Mouse (Mus musculus) embryonic facial prominence, embryonic 12.5 days (tissue): Measurements from ENCODE around the gene Rtl5. TPM values are rescaled to one million over a fixed set of nuclear protein-coding genes. Genes with fewer than 3 reads are reported as not detected.
A peak's percentile ranks its signal among the peaks of the same experiment; 100 is the strongest.

Experiments used
- ATAC-seq: fragments of 200-750 bp; cut with Nextera tagmentation; 2 replicates; pipeline ENCODE4 v1.8.0; 2017; ENCODE audit not compliant: insufficient number of reproducible peaks, insufficient read depth, low FRiP score, low TSS enrichment
- H3K27ac ChIP-seq: fragments of 300-500 bp; sonication (generic); 2 replicates; pipeline ENCODE4 v1.5.1; 2016; ENCODE audit warnings: mild to moderate bottlenecking
- H3K27me3 ChIP-seq: fragments of 300-500 bp; sonication (generic); 2 replicates; pipeline ENCODE4 v1.6.1; 2016; ENCODE audit warnings: mild to moderate bottlenecking, moderate library complexity
- H3K36me3 ChIP-seq: fragments of 300-500 bp; sonication (generic); 2 replicates; pipeline ENCODE4 v1.6.1; 2016; ENCODE audit warnings: mild to moderate bottlenecking
- H3K4me1 ChIP-seq: fragments of 300-500 bp; sonication (generic); 2 replicates; pipeline ENCODE4 v1.6.1; 2016
- H3K4me2 ChIP-seq: fragments of 300-500 bp; sonication (generic); replicated peaks from 2 replicates; pipeline ENCODE4 v1.6.1; 2016; ENCODE audit warnings: mild to moderate bottlenecking, moderate library complexity
- H3K4me3 ChIP-seq: fragments of 300-500 bp; sonication (generic); 2 replicates; pipeline ENCODE4 v1.5.1; 2016; ENCODE audit warnings: mild to moderate bottlenecking
- H3K9ac ChIP-seq: fragments of 300-500 bp; sonication (generic); 2 replicates; pipeline ENCODE4 v1.6.1; 2016; ENCODE audit warnings: mild to moderate bottlenecking, moderate library complexity
- H3K9me3 ChIP-seq: fragments of 300-500 bp; sonication (generic); 2 replicates; pipeline ENCODE4 v1.6.1; 2016; ENCODE audit warnings: mild to moderate bottlenecking, moderate library complexity
- WGBS: fragments of 180-500 bp; shearing (Covaris S2); methylation state at CpG from one replicate; pipeline ENCODE4 v1.1.7; 2016; 5-methylcytosine and 5-hydroxymethylcytosine counted together
- polyA plus RNA-seq: library from polyadenylated mRNA; unstranded; fragments of >200 nt; fragmentation: Nextera tagmentation; extraction: Ambion mirVana; gene quantifications from 2 replicates; pipeline ENCODE4 v1.2.1, GENCODE M21; 2016

Rtl5 gene
- polyA plus RNA-seq, 1 experiment from 2014 or later: 2.6 TPM

DNA sequence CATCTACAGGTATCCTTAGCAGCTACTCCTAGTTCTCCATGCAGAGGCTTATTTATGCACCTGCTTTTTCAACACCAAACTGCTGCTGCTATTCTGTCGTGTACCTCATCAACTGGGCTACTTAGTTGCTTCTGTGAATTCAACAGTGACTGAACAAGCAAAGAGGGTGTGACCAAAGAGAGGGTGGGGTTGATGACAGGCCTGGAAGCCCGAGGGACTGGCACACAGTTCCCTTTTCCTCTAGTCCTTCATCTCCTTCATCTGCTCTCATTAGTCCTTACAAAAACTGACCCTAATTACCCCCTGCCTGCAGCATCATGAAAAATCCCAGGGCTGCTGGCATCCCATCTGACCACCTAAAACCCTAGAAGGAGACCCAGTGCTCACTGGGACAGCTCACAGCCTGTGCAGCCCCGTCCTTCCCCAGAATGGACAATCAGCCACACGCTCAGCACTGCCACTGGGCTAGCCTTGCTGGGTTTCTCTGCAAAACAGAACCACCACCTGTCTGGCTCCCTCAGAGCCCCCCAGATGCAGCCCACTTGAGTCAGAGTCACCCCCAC is 5.8 kb downstream of the Rtl5 start:
- H3K4me3 ChIP-seq: no peak overlapping the region
- H3K4me1 ChIP-seq: peaks cover 6% of the 10 kb centered on the region; the same call in 1 of the 2 replicates
- H3K9me3 ChIP-seq: no peaks in the 10 kb centered on the region
- peaks cover 12% of the 10 kb centered on the region; the same call in 1 of the 2 replicates for H3K27me3 ChIP-seq
- 51% methylated on average over 4 of the region's 4 CpGs for WGBS
- no peak for ATAC-seq
- no peak overlapping the region for H3K27ac ChIP-seq
- no peak overlapping the region for H3K9ac ChIP-seq
- H3K36me3 ChIP-seq: no peaks in the 10 kb centered on the region
- no peak overlapping the region for H3K4me2 ChIP-seq

DNA sequence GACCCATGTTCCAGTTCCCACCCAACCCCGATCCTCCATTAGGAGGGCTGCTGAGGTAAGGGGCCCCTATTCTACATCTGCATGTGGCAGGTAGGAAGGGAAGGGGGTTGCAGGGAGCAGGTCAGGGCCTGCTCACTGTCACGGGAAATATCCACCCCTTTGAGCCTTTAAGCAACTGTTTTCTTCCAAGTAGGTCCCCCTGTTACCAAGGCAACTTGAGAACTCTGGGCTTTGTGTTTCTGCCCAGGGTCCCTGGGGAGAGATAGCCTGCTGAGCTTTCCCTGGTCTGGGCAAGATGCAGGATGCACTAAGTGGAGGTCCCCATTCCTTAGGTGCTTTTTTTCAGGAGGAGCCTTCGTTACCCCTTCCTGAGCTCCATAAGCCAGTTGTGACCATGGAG is 7.0 kb downstream of the Rtl5 start:
- 50% methylated on average over 3 of the region's 3 CpGs for WGBS
- no peaks in the 10 kb centered on the region for H3K9me3 ChIP-seq
- peaks cover 9% of the 10 kb centered on the region; the same call in 1 of the 2 replicates for H3K27me3 ChIP-seq
- no peak overlapping the region for H3K4me2 ChIP-seq
- 0 out of 2 replicates have a peak, but pooled peaks have one; percentile 31 for ATAC-seq
- H3K4me3 ChIP-seq: no peak overlapping the region
- no peak overlapping the region for H3K27ac ChIP-seq
- H3K36me3 ChIP-seq: no peaks in the 10 kb centered on the region
- peaks cover 6% of the 10 kb centered on the region; the same call in 1 of the 2 replicates for H3K4me1 ChIP-seq
- no peak overlapping the region for H3K9ac ChIP-seq

DNA sequence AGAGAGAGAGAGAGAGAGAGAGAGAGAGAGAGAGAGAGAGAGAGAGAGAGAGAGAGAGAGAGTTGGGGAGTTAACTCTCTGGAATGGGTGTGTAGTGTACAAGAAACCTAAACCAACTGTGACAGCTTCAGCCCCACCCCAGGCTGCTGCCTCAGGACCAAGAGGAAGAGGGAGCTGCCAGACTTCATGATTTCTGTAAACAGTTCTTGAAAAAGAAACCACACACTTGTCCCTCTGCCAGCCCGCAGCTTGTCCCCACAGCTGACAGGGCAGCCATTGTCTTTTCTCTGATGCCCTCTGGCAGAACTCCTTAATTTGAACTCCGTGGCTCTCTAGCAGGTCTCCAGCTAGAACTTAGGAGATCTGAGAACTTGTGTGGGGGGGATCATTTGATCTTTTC is 10.2 kb downstream of the Rtl5 start:
- ATAC-seq: no peak
- 14% methylated on average over 2 of the region's 2 CpGs for WGBS
- Histone ChIP-seq H3K4me3 (no peak overlapping the region), H3K9ac (no peak overlapping the region), H3K27ac (no peak overlapping the region), H3K4me1 (peaks cover 5% of the 10 kb centered on the region; the same call in 1 of the 2 replicates), H3K36me3 (no peaks in the 10 kb centered on the region), H3K27me3 (peaks cover 5% of the 10 kb centered on the region; the same call in 1 of the 2 replicates), H3K4me2 (no peak overlapping the region), H3K9me3 (no peaks in the 10 kb centered on the region)

DNA sequence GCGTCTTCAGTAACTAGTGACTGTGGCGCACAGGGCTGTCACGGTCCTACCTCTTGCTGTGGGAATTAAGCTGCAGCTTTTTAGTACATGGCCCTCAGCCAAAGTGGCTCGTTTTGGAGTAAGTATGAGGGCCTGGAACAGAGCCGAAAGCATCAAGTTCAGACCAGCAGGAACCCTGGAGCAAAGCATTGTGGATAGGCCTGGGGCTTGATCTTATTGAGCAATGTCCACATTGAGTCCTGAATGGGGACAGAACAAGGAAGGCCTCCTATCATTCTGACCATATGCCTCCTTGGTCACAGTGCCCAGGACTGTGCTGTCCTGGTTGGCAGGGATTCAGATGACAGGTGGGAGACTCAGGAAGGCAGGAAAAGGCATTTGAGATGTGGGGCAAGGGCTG is 10.9 kb downstream of the Rtl5 start:
- no peak overlapping the region for H3K4me3 ChIP-seq
- H3K27me3 ChIP-seq: peaks cover 5% of the 10 kb centered on the region; the same call in 1 of the 2 replicates
- H3K9me3 ChIP-seq: no peaks in the 10 kb centered on the region
- WGBS: 68% methylated on average over 5 of the region's 5 CpGs
- ATAC-seq: no peak
- no peak overlapping the region for H3K9ac ChIP-seq
- no peak overlapping the region for H3K27ac ChIP-seq
- H3K4me2 ChIP-seq: no peak overlapping the region
- H3K4me1 ChIP-seq: 0 out of 2 replicates have a peak, but pooled peaks cover 3% of the 10 kb centered on the region
- no peaks in the 10 kb centered on the region for H3K36me3 ChIP-seq

DNA sequence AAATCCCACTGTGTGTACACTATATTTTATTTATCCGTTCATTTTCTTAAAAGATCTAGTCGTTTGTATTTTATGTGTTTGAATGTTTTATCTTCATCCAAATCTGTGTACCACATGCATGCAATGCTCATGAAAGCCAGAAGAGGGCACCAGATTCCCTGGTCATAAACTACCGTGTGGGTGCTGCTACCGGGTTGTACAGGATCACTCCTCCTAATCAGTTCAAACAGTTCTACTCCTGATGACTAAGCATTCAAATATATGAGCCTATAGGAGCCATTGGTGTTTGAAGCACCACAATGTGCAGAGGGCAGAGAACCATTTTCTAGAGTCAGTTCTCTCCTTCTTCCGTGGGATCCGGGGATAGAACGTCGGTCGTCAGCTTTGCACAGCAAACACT is 11.7 kb downstream of the Rtl5 start:
- H3K4me2 ChIP-seq: no peak overlapping the region
- H3K4me1 ChIP-seq: 0 out of 2 replicates have a peak, but pooled peaks cover 3% of the 10 kb centered on the region
- H3K27ac ChIP-seq: no peak overlapping the region
- WGBS: 65% methylated on average over 9 of the region's 9 CpGs
- H3K27me3 ChIP-seq: peaks cover 3% of the 10 kb centered on the region; the same call in 1 of the 2 replicates
- no peak overlapping the region for H3K4me3 ChIP-seq
- no peak for ATAC-seq
- no peaks in the 10 kb centered on the region for H3K36me3 ChIP-seq
- no peak overlapping the region for H3K9ac ChIP-seq
- H3K9me3 ChIP-seq: no peaks in the 10 kb centered on the region

DNA sequence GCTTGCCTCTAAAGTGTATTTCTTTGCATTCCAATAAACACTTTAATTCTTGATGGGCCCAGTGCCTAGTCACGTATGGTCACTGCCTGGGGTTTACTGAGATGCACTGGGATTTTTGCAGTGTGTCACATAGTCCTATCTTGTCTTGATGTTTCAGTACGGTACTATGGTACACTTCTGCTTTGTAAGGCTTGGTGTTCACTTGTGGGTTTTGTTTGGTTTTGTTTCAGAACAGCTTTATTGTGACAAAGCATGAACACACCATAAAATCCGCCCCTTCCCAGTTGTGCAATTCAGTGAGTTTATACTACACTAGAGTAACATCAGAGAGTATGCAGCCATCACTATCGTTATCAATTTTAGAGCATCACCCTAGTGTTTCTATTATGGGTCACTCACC is 17.1 kb downstream of the Rtl5 start:
- WGBS: 91% methylated on average over 4 of the region's 4 CpGs
- Histone ChIP-seq H3K4me3 (no peak overlapping the region), H3K4me1 (no peaks in the 10 kb centered on the region), H3K27ac (no peak overlapping the region), H3K36me3 (no peaks in the 10 kb centered on the region), H3K9ac (no peak overlapping the region), H3K4me2 (no peak overlapping the region), H3K9me3 (no peaks in the 10 kb centered on the region), H3K27me3 (peaks cover 7% of the 10 kb centered on the region)
- ATAC-seq: no peak

DNA sequence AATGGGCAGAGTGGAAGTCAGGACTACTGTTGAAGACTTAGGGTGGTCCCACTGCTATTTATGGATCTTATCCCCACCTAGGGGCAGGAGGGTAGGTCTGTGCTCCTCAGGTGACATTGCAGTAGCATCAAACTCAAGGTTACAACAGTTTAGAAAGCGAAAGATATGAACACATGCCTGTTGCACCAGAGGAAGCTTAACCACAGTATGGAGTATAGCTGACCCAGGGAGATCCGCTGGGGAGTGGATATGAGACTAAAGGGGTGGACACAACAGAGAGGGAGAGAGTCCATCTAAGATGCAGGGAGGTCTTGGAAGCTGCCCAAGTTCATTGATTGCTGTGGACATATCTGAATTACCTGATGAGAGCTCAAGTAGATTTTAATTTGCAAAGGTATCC is 17.7 kb downstream of the Rtl5 start:
- Histone ChIP-seq H3K4me3 (no peak overlapping the region), H3K27me3 (peaks cover 7% of the 10 kb centered on the region), H3K4me1 (no peaks in the 10 kb centered on the region), H3K27ac (no peak overlapping the region), H3K36me3 (no peaks in the 10 kb centered on the region), H3K4me2 (no peak overlapping the region), H3K9me3 (no peaks in the 10 kb centered on the region), H3K9ac (no peak overlapping the region)
- ATAC-seq: no peak
- WGBS: 86% methylated on average over 2 of the region's 2 CpGs

DNA sequence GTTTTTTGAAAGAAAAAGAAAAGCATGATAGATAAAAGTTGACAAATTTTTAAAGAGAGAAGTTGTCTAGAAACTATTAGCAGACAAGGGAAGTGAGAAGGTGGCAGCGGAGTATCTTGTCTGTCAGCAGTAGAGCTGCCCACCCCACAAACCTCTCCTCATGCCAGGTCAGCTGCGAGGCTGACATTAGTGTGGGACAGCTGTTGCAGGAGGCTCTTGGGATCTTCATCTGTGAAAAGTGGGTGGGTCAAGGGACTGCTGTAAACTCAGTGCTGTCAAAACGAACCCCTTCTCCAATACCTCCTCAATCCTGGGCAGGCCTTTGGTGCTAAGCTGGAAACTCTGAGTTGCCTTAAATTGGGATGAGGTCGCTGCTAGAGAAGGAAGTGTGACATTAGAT is 19.9 kb downstream of the Rtl5 start:
- Histone ChIP-seq H3K4me3 (no peak overlapping the region), H3K4me2 (no peak overlapping the region), H3K9me3 (no peaks in the 10 kb centered on the region), H3K27me3 (peaks cover 11% of the 10 kb centered on the region), H3K27ac (no peak overlapping the region), H3K36me3 (no peaks in the 10 kb centered on the region), H3K4me1 (no peaks in the 10 kb centered on the region), H3K9ac (no peak overlapping the region)
- 78% methylated on average over 4 of the region's 4 CpGs for WGBS
- no peak for ATAC-seq

DNA sequence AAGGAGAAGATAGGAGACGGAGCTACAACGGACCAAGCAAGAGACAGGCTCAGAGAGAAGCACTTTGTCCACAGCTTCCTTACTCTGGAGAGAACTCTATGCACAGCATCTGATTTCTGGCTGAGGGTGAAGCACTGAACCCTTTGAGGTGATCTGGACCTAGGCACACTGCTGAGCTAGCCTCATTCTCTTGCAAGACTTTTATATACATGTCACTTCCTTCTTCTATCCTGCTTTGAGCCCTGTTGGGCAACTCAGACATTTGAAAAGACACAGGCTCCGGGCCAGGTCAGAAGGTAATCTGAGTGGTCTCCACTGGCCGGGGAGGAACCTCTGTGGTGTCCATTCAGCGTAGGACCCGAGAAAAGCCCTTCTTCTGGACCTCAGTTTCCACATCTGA is 20.6 kb downstream of the Rtl5 start:
- WGBS: 86% methylated on average over 6 of the region's 6 CpGs
- H3K4me2 ChIP-seq: no peak overlapping the region
- H3K27me3 ChIP-seq: peaks cover 11% of the 10 kb centered on the region

DNA sequence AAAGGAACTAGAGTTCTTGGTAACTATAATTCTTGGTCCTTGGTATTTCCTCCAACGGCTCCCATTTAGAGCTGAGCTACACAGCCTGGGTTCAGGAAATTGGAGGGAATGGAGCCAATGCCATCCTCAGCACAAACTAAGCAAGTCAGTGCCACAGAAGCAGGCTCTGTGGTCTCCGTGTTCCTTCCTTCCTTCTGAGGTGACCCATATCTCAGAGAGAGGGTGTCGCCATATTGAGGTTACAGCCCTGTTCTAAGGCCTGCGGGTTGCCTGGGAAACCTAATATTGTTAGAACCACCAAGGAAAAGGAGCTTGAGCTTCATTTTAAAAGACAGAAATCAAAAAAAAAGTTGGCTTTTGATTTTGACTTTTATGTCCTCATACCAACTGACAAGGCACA is 28.7 kb downstream of the Rtl5 start:
- H3K27ac ChIP-seq: no peak overlapping the region
- no peak overlapping the region for H3K9ac ChIP-seq
- H3K4me2 ChIP-seq: no peak overlapping the region
- peaks cover 4% of the 10 kb centered on the region; the same call in 1 of the 2 replicates for H3K27me3 ChIP-seq
- no peaks in the 10 kb centered on the region for H3K36me3 ChIP-seq
- no peaks in the 10 kb centered on the region for H3K4me1 ChIP-seq
- no peak overlapping the region for H3K4me3 ChIP-seq
- 88% methylated on average over 4 of the region's 4 CpGs for WGBS
- no peak for ATAC-seq
- no peaks in the 10 kb centered on the region for H3K9me3 ChIP-seq

More for the DNA sequence above, 20.6 kb downstream of the Rtl5 start:
- Histone ChIP-seq H3K36me3 (no peaks in the 10 kb centered on the region), H3K4me3 (no peak overlapping the region), H3K27ac (no peak overlapping the region), H3K4me1 (no peaks in the 10 kb centered on the region), H3K9ac (no peak overlapping the region), H3K9me3 (no peaks in the 10 kb centered on the region)
- ATAC-seq: no peak

DNA sequence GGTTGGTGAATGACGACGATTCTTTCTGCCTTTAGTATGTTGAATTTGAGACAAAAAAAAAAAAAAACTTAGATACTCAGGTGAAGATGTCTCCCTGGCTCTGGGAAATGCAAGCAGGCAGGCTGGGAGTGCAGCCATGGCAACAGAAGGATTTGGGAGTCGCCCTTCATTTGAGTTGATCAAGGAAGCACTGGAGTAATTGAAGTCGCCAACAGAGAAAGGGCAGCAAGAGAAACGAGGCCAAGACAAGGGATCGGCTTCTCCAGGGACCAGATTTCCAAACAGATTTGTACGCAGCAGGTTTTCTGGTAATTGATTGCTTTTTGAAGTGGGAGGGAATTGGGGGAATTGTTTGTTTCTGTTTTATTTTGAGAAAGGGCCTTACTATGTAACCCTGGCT is 29.5 kb downstream of the Rtl5 start:
- WGBS: 54% methylated on average over 7 of the region's 7 CpGs
- H3K36me3 ChIP-seq: no peaks in the 10 kb centered on the region
- H3K9me3 ChIP-seq: no peaks in the 10 kb centered on the region
- no peak overlapping the region for H3K9ac ChIP-seq
- H3K4me3 ChIP-seq: no peak overlapping the region
- H3K27ac ChIP-seq: no peak overlapping the region
- no peak for ATAC-seq
- no peaks in the 10 kb centered on the region for H3K4me1 ChIP-seq
- no peak overlapping the region for H3K4me2 ChIP-seq
- H3K27me3 ChIP-seq: peaks cover 4% of the 10 kb centered on the region; the same call in 1 of the 2 replicates

DNA sequence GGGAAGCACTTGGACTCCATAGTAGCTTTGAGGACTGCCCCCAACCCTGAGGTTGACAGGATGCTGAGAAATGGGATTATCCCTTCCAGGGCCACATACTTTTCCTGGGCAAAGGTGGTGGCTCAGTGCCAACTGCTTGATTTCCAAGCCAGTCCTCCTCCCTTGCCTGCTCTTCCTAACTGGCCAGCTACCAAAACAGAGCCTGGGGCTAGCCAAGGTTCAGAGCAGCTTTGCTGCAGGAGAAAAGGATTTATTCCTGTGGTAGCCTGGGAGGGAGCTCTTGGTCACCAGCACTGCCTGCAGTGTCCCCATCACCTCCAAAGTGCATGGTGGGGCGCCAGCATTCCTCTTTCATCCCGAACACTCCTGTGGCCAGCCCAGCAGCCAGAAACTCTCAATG is 33.6 kb downstream of the Rtl5 start:
- H3K27me3 ChIP-seq: peaks cover 9% of the 10 kb centered on the region
- ATAC-seq: no peak
- no peak overlapping the region for H3K9ac ChIP-seq
- H3K27ac ChIP-seq: no peak overlapping the region
- H3K4me2 ChIP-seq: no peak overlapping the region
- no peaks in the 10 kb centered on the region for H3K36me3 ChIP-seq
- WGBS: 48% methylated on average over 2 of the region's 2 CpGs
- H3K9me3 ChIP-seq: no peaks in the 10 kb centered on the region
- no peak overlapping the region for H3K4me3 ChIP-seq
- no peaks in the 10 kb centered on the region for H3K4me1 ChIP-seq
